In genomic region chr1:116192299-116192698, GRCm38 (mm10) we compare ENCODE assay signal across 22 mouse cellular contexts.
DNase-seq lines count a peak whose midpoint lies in the region; ATAC-seq lines count a peak whose summit lies in the region.
"Had no signal": no experiment of that assay in that cellular context is flagged by ENCODE, and none has a peak within 500 bp of the region (broad histone marks: within the 10 kb centered on the region; RNA-seq: fewer than 3 reads in every experiment).

No protein-coding gene starts in this region.

- intact Hi-C loops in heart, postnatal 10 days (cut with DNase I): no loop called here

- H3K36me3 ChIP-seq in intestine, embryonic 15.5 days: no peaks in the 10 kb centered on the region
- H3K36me3 ChIP-seq: embryonic facial prominence, embryonic 15.5 days; forebrain, embryonic 10.5 days; heart, embryonic 13.5 days; hindbrain, embryonic 13.5 days had no signal

- no peaks in the 10 kb centered on the region for H3K27me3 ChIP-seq in intestine, embryonic 15.5 days (replicated peaks)
- H3K27me3 ChIP-seq: embryonic facial prominence, embryonic 15.5 days; heart, embryonic 13.5 days; hindbrain, embryonic 13.5 days had no signal

- WGBS in intestine, embryonic 15.5 days: 84% methylated on average over 2 of the region's 2 CpGs

- H3K9ac ChIP-seq in intestine, embryonic 15.5 days: no peak overlapping the region
- H3K9ac ChIP-seq: embryonic facial prominence, embryonic 15.5 days; heart, embryonic 13.5 days; hindbrain, embryonic 13.5 days had no signal

- H3K27ac ChIP-seq in intestine, embryonic 15.5 days: no peak overlapping the region
- H3K27ac ChIP-seq: embryonic facial prominence, embryonic 15.5 days; forebrain, embryonic 10.5 days; heart, embryonic 13.5 days; hindbrain, embryonic 13.5 days; hindbrain, postnatal 0 days had no signal

- no peak overlapping the region for H3K4me3 ChIP-seq in intestine, embryonic 15.5 days (replicated peaks)
- H3K4me3 ChIP-seq: embryonic facial prominence, embryonic 15.5 days; erythroblast, embryonic 14.5 days; forebrain, embryonic 10.5 days; heart, embryonic 13.5 days; hindbrain, embryonic 13.5 days had no signal

- H3K9me3 ChIP-seq in intestine, embryonic 15.5 days: no peaks in the 10 kb centered on the region
- H3K9me3 ChIP-seq: embryonic facial prominence, embryonic 15.5 days; forebrain, embryonic 10.5 days; heart, embryonic 13.5 days; hindbrain, embryonic 13.5 days had no signal

- no peak overlapping the region for H3K4me2 ChIP-seq in intestine, embryonic 15.5 days (replicated peaks)
- H3K4me2 ChIP-seq: embryonic facial prominence, embryonic 15.5 days; heart, embryonic 13.5 days; hindbrain, embryonic 13.5 days had no signal

- ATAC-seq in intestine, embryonic 15.5 days: no peak
- ATAC-seq: hindbrain, postnatal 0 days had no signal

- DNase-seq in frontal cortex, adult 2 months (ENCODE audit: extremely low spot score in 1 of 2, low spot score in 1 of 2): peak; percentile 35 to 57
- DNase-seq in frontal cortex, postnatal 25 days (ENCODE audit: low spot score in 2 of 2): no peak
- DNase-seq in right cerebral cortex, adult 18-20 months: peak; percentile 29
- DNase-seq in right cerebral cortex, postnatal 4 days: no peak
- DNase-seq in frontal cortex, postnatal 36 days (ENCODE audit: low spot score in 2 of 2): peak; percentile 4 to 36
- DNase-seq in heart, postnatal 10 days: no peak
- DNase-seq: adrenal gland, adult 2 months; adrenal gland, postnatal 25 days; cerebellum, adult 11 months; cerebellum, adult 8-10 months; cerebellum, postnatal 14 days; embryo, embryonic 11 days; gastrocnemius, postnatal 36 days; heart, adult 11 months; heart, postnatal 4 days had no signal

- H3K4me1 ChIP-seq in intestine, embryonic 15.5 days (replicated peaks): no peaks in the 10 kb centered on the region
- H3K4me1 ChIP-seq: embryonic facial prominence, embryonic 15.5 days; forebrain, embryonic 10.5 days; heart, embryonic 13.5 days; hindbrain, embryonic 13.5 days had no signal

Comparison
In these comparisons a context has a peak if more than half of its experiments do, and no peak if none do; other contexts are left out.
1. DNase-seq: peak in frontal cortex, adult 2 months (2 of 2), right cerebral cortex, adult 18-20 months (single experiment) and frontal cortex, postnatal 36 days (2 of 2); none in frontal cortex, postnatal 25 days (0 of 2), right cerebral cortex, postnatal 4 days (single experiment) and heart, postnatal 10 days (0 of 2).